Mouse (Mus musculus): ENCODE measurements around the gene Tdrd1. TPM values are rescaled to one million over a fixed set of nuclear protein-coding genes. Genes with fewer than 3 reads are reported as not detected.

The Tdrd1 gene
- total RNA-seq, 2 experiments from 2014 or later, result not detected

- ATAC-seq (replicated peaks; ENCODE audit: low FRiP score, poor library complexity, severe bottlenecking), result no peak
Measured at GRCm38 (mm10) chr19:56905395-56905794, 79.4 kb downstream of the Tdrd1 start.

- ATAC-seq (replicated peaks; ENCODE audit: low FRiP score, poor library complexity, severe bottlenecking), result no peak
Measured at GRCm38 (mm10) chr19:56907850-56908249, 81.8 kb downstream of the Tdrd1 start.

- no peak for ATAC-seq (replicated peaks; ENCODE audit: low FRiP score, poor library complexity, severe bottlenecking)
Measured at GRCm38 (mm10) chr19:56908472-56909270, 82.7 kb downstream of the Tdrd1 start.

GRCm38 (mm10) chr19:56910561-56910960 is 84.6 kb downstream of the Tdrd1 start:
- no peak for ATAC-seq (replicated peaks; ENCODE audit: low FRiP score, poor library complexity, severe bottlenecking)

- ATAC-seq (replicated peaks; ENCODE audit: low FRiP score, poor library complexity, severe bottlenecking), result no peak
Measured at GRCm38 (mm10) chr19:56913761-56914160, 87.8 kb downstream of the Tdrd1 start.

- ATAC-seq (replicated peaks; ENCODE audit: low FRiP score, poor library complexity, severe bottlenecking), result no peak
Measured at GRCm38 (mm10) chr19:56914658-56915057, 88.6 kb downstream of the Tdrd1 start.

GRCm38 (mm10) chr19:56915084-56915483 is 89.1 kb downstream of the Tdrd1 start:
- no peak for ATAC-seq (replicated peaks; ENCODE audit: low FRiP score, poor library complexity, severe bottlenecking)

Other genes starting within 250 kb of the Tdrd1 start
- gene Adrb1, start 104.0 kb upstream of the Tdrd1 start, total RNA-seq (2015; ENCODE audit: low replicate concordance), result not detected in 2 replicates
- not detected in 2 replicates for gene Adrb1, start 104.0 kb upstream of the Tdrd1 start, total RNA-seq (2017; ENCODE audit: low replicate concordance)
- gene Ccdc186, start 4.0 kb upstream of the Tdrd1 start, total RNA-seq (2015; ENCODE audit: low replicate concordance), result 20.5 and 24.2 TPM in 2 replicates
- gene Ccdc186, start 4.0 kb upstream of the Tdrd1 start, total RNA-seq (2017; ENCODE audit: low replicate concordance), result 56.7 and 70.5 TPM in 2 replicates
- gene Vwa2, start 48.0 kb downstream of the Tdrd1 start, total RNA-seq (2015; ENCODE audit: low replicate concordance), result not detected in 2 replicates
- gene Vwa2, start 48.0 kb downstream of the Tdrd1 start, total RNA-seq (2017; ENCODE audit: low replicate concordance), result not detected in 2 replicates
- gene Afap1l2, start 182.0 kb downstream of the Tdrd1 start, total RNA-seq (2015; ENCODE audit: low replicate concordance), result 5.2 TPM in 1 of 2 replicates, not detected in the other
- 0.34 TPM in 1 of 2 replicates, not detected in the other for gene Afap1l2, start 182.0 kb downstream of the Tdrd1 start, total RNA-seq (2017; ENCODE audit: low replicate concordance)

Data from erythroblast, adult 5-6 weeks (primary cell).